Mouse (Mus musculus) midbrain, postnatal 0 days (tissue): ENCODE results near the gene Bst1. TPM values are rescaled to one million over a fixed set of nuclear protein-coding genes. Genes with fewer than 3 reads are reported as not detected.

Source experiments
- ATAC-seq: fragments of 200-750 bp; cut with Nextera tagmentation; 2 replicates; pipeline ENCODE4 v1.8.0; 2017; ENCODE audit warnings: moderate number of reproducible peaks, mild to moderate bottlenecking, moderate TSS enrichment, moderate library complexity; ENCODE audit not compliant: low FRiP score
- DNase-seq: peaks from one replicate; pipeline ENCODE4 v3.0.0-alpha.2; 2015; ENCODE audit warnings: low spot score
- H3K27ac ChIP-seq: fragments of 300-500 bp; sonication (generic); 2 replicates; pipeline ENCODE4 v1.5.1; 2014; ENCODE audit warnings: low read depth, mild to moderate bottlenecking, low read length, mixed read lengths
- H3K27me3 ChIP-seq: fragments of 300-500 bp; sonication (generic); 2 replicates; pipeline ENCODE4 v1.6.1; 2014; ENCODE audit warnings: low read length, control low read depth, mixed read lengths; ENCODE audit not compliant: insufficient read depth
- H3K36me3 ChIP-seq: fragments of 300-500 bp; sonication (generic); 2 replicates; pipeline ENCODE4 v1.6.1; 2014; ENCODE audit warnings: low read length, control low read depth, mixed read lengths; ENCODE audit not compliant: insufficient read depth
- H3K4me1 ChIP-seq: fragments of 300-500 bp; sonication (generic); 2 replicates; pipeline ENCODE4 v1.6.1; 2014; ENCODE audit warnings: mild to moderate bottlenecking, control low read depth, antibody characterized with exemption, low read length, mixed read lengths; ENCODE audit not compliant: insufficient read depth
- H3K4me2 ChIP-seq: fragments of 300-500 bp; sonication (generic); 2 replicates; pipeline ENCODE4 v1.6.1; 2014; ENCODE audit warnings: low read depth, mild to moderate bottlenecking, low read length, mixed read lengths; ENCODE audit not compliant: poor library complexity, severe bottlenecking
- H3K4me3 ChIP-seq: fragments of 300-500 bp; sonication (generic); 2 replicates; pipeline ENCODE4 v1.5.1; 2014; ENCODE audit warnings: low read depth, mild to moderate bottlenecking, low read length, moderate library complexity
- H3K9ac ChIP-seq: fragments of 300-500 bp; sonication (generic); replicated peaks from 2 replicates; pipeline ENCODE4 v1.6.1; 2014; ENCODE audit warnings: mild to moderate bottlenecking, low read length, moderate library complexity, mixed read lengths; ENCODE audit not compliant: poor library complexity, severe bottlenecking
- H3K9me3 ChIP-seq: fragments of 300-500 bp; sonication (generic); 2 replicates; pipeline ENCODE4 v1.6.1; 2016; ENCODE audit warnings: low read length, control low read depth
- CTCF ChIP-seq: IDR thresholded peaks from 2 replicates; pipeline ENCODE4 v1.5.1; 2016; ENCODE audit warnings: antibody characterized with exemption, mild to moderate bottlenecking
- WGBS: fragments of 180-500 bp; shearing (Covaris S2); extraction: QIAGEN DNeasy Blood & Tissue Kit; methylation state at CpG from one replicate; pipeline ENCODE4 v1.1.7; 2014; 5-methylcytosine and 5-hydroxymethylcytosine counted together
- polyA plus RNA-seq: library from polyadenylated mRNA; unstranded; fragments of >200 nt; fragmentation: Nextera tagmentation; extraction: Ambion mirVana; gene quantifications from 2 replicates; pipeline ENCODE4 v1.2.1, GENCODE M21; 2015
- total RNA-seq: library from RNA; depleted of rRNA; stranded (reverse); fragments of >200 nt; gene quantifications from 2 replicates; pipeline ENCODE4 v1.2.3, GENCODE M21; 2014

The Bst1 gene
- total and polyA plus RNA-seq, 2 experiments from 2014 or later = 0.21 to 0.55 TPM

DNA sequence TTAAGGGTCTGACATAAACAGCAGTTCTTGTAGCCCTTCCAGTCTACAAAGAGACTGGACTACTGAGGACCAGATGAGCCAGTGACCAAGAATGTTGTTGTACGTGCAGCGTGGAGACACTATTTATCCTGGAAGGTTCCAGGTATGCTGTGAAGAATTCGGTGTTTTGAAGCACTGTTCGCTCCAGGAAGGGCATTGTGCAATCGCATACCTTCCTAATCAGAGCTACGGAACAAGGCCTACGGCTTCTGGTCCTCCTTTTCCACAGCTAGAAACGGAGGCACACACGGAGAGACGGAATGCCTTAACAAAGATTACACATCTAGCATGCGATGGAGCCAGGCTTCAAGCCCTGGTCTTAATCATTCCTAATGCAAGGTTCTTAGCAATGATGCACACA, 2.1 kb downstream of the Bst1 start:
- Histone ChIP-seq H3K4me3 (no peak overlapping the region), H3K9me3 (no peaks in the 10 kb centered on the region), H3K4me2 (no peak overlapping the region), H3K27ac (no peak overlapping the region), H3K4me1 (no peaks in the 10 kb centered on the region), H3K9ac (no peak overlapping the region), H3K27me3 (no peaks in the 10 kb centered on the region), H3K36me3 (no peaks in the 10 kb centered on the region)
- no peak for ATAC-seq
- 93% methylated on average over 11 of the region's 11 CpGs for WGBS
- DNase-seq = no peak
- TF ChIP-seq CTCF = no peak

DNA sequence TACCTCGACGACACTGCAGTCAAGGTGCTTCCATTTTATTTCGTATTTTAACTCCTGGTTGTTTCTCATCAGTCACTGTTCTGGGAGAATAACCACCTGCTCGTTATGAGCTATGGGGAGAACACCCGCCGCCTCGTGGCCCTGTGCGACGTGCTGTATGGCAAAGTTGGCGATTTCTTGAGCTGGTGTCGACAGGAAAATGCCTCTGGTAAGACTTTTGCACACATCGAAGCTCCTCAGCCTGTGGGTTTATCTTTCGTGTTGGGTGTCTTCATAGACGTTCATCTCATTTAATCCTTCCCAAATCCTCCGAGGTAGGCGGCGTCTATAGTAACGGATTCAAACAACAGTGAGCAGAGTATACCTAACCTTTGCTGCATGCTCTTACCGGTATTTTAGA, 2.9 kb downstream of the Bst1 start, which contains the start of gene Fbxl5:
Fbxl5 (minus strand) TSS at position 101 of the 400 bp plus-strand sequence.
- Histone ChIP-seq H3K27me3 (no peaks in the 10 kb centered on the region), H3K9me3 (no peaks in the 10 kb centered on the region), H3K36me3 (no peaks in the 10 kb centered on the region), H3K4me3 (no peak within 1 kb of the TSS), H3K9ac (no peak within 1 kb of the TSS), H3K4me2 (no peak within 1 kb of the TSS), H3K4me1 (no peaks in the 10 kb centered on the region), H3K27ac (no peak within 1 kb of the TSS)
- 81% methylated on average over 19 of the region's 19 CpGs for WGBS
- ATAC-seq (no peak), DNase-seq (no peak)
- TF ChIP-seq CTCF = no peak

DNA sequence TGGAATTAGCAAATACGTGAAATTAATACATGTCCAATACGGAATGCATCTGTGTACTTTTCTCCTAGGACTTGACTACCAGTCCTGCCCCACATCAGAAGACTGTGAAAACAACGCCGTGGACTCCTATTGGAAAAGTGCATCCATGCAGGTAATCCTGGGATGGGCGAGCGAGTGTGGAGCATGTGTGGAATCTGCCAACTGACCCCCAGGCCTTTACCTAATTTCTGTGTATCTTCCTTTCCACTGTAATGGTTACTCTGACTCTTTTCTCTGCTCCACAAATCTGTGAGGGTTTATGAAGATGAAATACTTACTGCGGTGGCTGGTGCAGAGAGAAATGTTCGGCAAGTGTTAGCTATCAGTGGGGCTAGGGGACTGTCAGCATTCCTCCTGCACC, 3.5 kb downstream of the Bst1 start:
- H3K4me1 ChIP-seq = no peaks in the 10 kb centered on the region
- no peak overlapping the region for H3K4me3 ChIP-seq
- 67% methylated on average over 8 of the region's 8 CpGs for WGBS
- H3K4me2 ChIP-seq = no peak overlapping the region
- no peak overlapping the region for H3K9ac ChIP-seq
- H3K27me3 ChIP-seq = no peaks in the 10 kb centered on the region
- no peak overlapping the region for H3K27ac ChIP-seq
- DNase-seq (no peak), ATAC-seq (no peak)
- no peaks in the 10 kb centered on the region for H3K9me3 ChIP-seq
- no peaks in the 10 kb centered on the region for H3K36me3 ChIP-seq
- no peak for TF ChIP-seq CTCF

DNA sequence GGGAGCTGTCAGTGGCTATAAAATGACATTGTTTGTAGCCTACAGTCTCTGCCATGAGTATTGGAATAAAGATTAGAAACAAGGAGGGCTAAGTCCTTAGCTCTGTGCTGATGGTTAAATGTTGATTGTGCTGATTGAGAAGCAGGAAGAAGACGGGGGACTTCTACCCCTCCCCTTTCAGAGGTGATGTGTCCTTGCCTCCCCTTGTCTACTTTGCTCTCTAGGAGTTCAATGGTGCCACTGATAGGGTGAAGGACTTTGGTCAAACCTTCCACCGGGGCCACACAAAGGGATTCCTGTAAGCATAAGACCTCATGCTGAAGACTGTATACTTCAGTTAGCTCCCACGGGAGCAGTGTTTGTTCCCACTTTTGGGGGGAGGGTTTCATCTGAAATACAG, 4.1 kb downstream of the Bst1 start:
- no peak for DNase-seq
- no peak overlapping the region for H3K27ac ChIP-seq
- no peaks in the 10 kb centered on the region for H3K9me3 ChIP-seq
- 84% methylated on average over 3 of the region's 3 CpGs for WGBS
- no peak overlapping the region for H3K4me3 ChIP-seq
- H3K27me3 ChIP-seq = no peaks in the 10 kb centered on the region
- no peak for ATAC-seq
- no peaks in the 10 kb centered on the region for H3K36me3 ChIP-seq
- no peak overlapping the region for H3K9ac ChIP-seq
- no peak for TF ChIP-seq CTCF
- no peaks in the 10 kb centered on the region for H3K4me1 ChIP-seq
- no peak overlapping the region for H3K4me2 ChIP-seq

DNA sequence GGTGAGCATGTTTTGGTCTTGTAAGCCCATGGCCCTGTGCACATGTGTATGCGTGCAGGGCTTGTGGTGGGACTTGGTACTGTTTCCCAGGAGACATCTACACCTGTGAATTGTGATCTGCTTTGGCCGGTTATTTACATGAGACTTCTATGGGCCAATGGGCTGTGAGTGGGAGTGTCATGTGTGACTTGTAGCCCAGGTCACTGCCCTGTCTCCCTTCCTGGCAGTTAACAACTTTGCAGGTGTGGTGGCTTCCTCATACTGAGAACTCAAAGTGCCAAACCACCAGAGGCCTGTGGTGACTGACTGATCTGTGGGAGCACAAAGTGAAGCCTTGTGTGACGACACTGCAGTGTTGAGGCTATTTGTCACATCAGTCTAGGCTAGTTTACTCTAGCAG, 5.9 kb downstream of the Bst1 start:
- DNase-seq = no peak
- no peak for ATAC-seq
- WGBS = 90% methylated on average over 3 of the region's 3 CpGs
- no peak overlapping the region for H3K4me2 ChIP-seq
- H3K36me3 ChIP-seq = no peaks in the 10 kb centered on the region
- H3K27ac ChIP-seq = no peak overlapping the region
- no peak for TF ChIP-seq CTCF
- H3K9ac ChIP-seq = no peak overlapping the region
- H3K4me1 ChIP-seq = no peaks in the 10 kb centered on the region
- H3K9me3 ChIP-seq = no peaks in the 10 kb centered on the region
- H3K27me3 ChIP-seq = no peaks in the 10 kb centered on the region
- H3K4me3 ChIP-seq = no peak overlapping the region

DNA sequence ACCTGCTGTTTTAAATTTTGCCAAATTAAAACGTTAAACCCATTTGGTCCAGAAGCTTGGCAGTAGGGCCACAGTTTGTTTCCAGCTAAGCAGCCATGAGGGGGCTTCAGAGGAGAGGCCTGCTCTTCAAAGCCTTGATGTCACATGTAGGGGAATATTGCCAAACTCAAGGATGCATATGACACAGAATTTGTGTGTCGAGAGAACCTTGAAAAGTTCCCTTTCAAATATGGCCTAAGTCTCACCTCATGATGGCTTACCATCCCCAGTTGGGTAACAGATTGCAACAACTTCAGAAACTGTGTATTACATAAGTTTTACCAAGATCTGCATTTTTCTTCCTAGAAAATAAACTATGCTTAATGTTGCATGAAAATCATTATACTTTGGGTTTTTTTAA, 8.2 kb downstream of the Bst1 start:
- no peak overlapping the region for H3K4me3 ChIP-seq
- 93% methylated on average over 2 of the region's 2 CpGs for WGBS
- H3K4me1 ChIP-seq = no peaks in the 10 kb centered on the region
- H3K9ac ChIP-seq = no peak overlapping the region
- ATAC-seq (no peak), DNase-seq (no peak)
- no peak overlapping the region for H3K27ac ChIP-seq
- H3K36me3 ChIP-seq = no peaks in the 10 kb centered on the region
- no peaks in the 10 kb centered on the region for H3K27me3 ChIP-seq
- no peaks in the 10 kb centered on the region for H3K9me3 ChIP-seq
- TF ChIP-seq CTCF = no peak
- no peak overlapping the region for H3K4me2 ChIP-seq
